Mouse (Mus musculus) embryonic stem cell, embryonic (primary cell): ENCODE results near the gene Gm28042.

Experiments
- CTCF ChIA-PET, 4 experiments: fragments of 300-600 bp in 2 of 4; fragments of 350-600 bp in 2 of 4; sonication (Branson Sonifier 250); formaldehyde crosslinking; loops; one replicate each; lab custom pipeline; 2022; ENCODE audit warnings: inconsistent platforms in 2 of 4; lab: Charles Lee
- POLR2A ChIA-PET, 4 experiments: fragments of 300-600 bp in 2 of 4; fragments of 350-600 bp in 2 of 4; sonication (Branson Sonifier 250); formaldehyde crosslinking; loops; one replicate each; lab custom pipeline; 2022; ENCODE audit warnings: antibody characterized with exemption in 4 of 4, inconsistent platforms in 1 of 4; lab: Charles Lee

The Gm28042 gene

GRCm38 (mm10) chr2:120065243-120065642 lies 38.0 kb downstream of the Gm28042 start:
- ChIA-PET CTCF (interaction anchor here (0.5 to 2.7 kb wide), 42 partner anchors 8 to 1872 kb away, joined by 3 to 18 read pairs (median 4); partner anchors contain the start of gene Mapkbp1 (in 1 of the 4)), POLR2A (interaction anchor here in 3 of 4 experiments (0.6 to 3.6 kb wide), 15 partner anchors 11 to 208 kb away, joined by 3 to 11 read pairs (median 4); partner anchors contain the start of gene Ehd4 (in 1 of the 3))

- ChIA-PET CTCF (interaction anchor here in 1 of 4 experiments (1.0 to 3.8 kb wide), 4 partner anchors 10 to 94 kb away, joined by 3 to 22 read pairs (median 10); partner anchors contain the start of gene Mapkbp1), POLR2A (interaction anchor here in 2 of 4 experiments (1.3 to 3.6 kb wide), 2 partner anchors 16 to 209 kb away, joined by 4 to 11 read pairs; no protein-coding TSS in a partner anchor)
Observed at GRCm38 (mm10) chr2:120066224-120066623, 38.9 kb downstream of the Gm28042 start.

GRCm38 (mm10) chr2:120068555-120069465 lies 41.5 kb downstream of the Gm28042 start:
- ChIA-PET CTCF (interaction anchor here (0.5 to 4.8 kb wide), 80 partner anchors 8 to 1082 kb away, joined by 3 to 30 read pairs (median 4); partner anchors contain the start of genes Mapkbp1 (in 2 of the 4), Ndufaf1 (in 1 of the 4), Pla2g4b (in 1 of the 4) and Rtf1 (in 1 of the 4)), POLR2A (interaction anchor here (0.5 to 3.2 kb wide), 26 partner anchors 9 to 1690 kb away, joined by 3 to 22 read pairs (median 4); partner anchors contain the start of genes Gm28042 (in 2 of the 4), Jmjd7 (in 2 of the 4) and Ehd4 (in 1 of the 4))

GRCm38 (mm10) chr2:120069466-120069990 lies 42.2 kb downstream of the Gm28042 start:
- CTCF ChIA-PET = interaction anchor here (0.5 to 4.8 kb wide), 55 partner anchors 7 to 1082 kb away, joined by 3 to 30 read pairs (median 5); partner anchors contain the start of genes Mapkbp1 (in 2 of the 4), Ndufaf1 (in 1 of the 4) and Rtf1 (in 1 of the 4)
- POLR2A ChIA-PET = interaction anchor here in 3 of 4 experiments (0.6 to 3.2 kb wide), 19 partner anchors 10 to 267 kb away, joined by 3 to 22 read pairs (median 3); partner anchors contain the start of genes Ehd4 (in 1 of the 3), Gm28042 (in 1 of the 3) and Jmjd7 (in 1 of the 3)

- CTCF ChIA-PET = interaction anchor here in 1 of 4 experiments (1.5 kb wide), 1 partner anchor 9 kb away, joined by 3 read pairs; no protein-coding TSS in a partner anchor
- POLR2A ChIA-PET = interaction anchor here in 1 of 4 experiments (2.2 kb wide), 1 partner anchor 10 kb away, joined by 5 read pairs; no protein-coding TSS in a partner anchor
Observed at GRCm38 (mm10) chr2:120074096-120074495, 46.8 kb downstream of the Gm28042 start.

- POLR2A ChIA-PET = interaction anchor here (0.5 to 2.2 kb wide), 38 partner anchors 9 to 777 kb away, joined by 3 to 16 read pairs (median 4); partner anchors contain the start of genes Ehd4 (in 1 of the 4), Itpka (in 1 of the 4), Mapkbp1 (in 1 of the 4) and Ndufaf1 (in 1 of the 4)
- CTCF ChIA-PET = interaction anchor here (0.6 to 2.7 kb wide), 35 partner anchors 8 to 535 kb away, joined by 3 to 22 read pairs (median 5); partner anchors contain the start of genes Mapkbp1 (in 3 of the 4) and Ehd4 (in 1 of the 4)
Observed at GRCm38 (mm10) chr2:120076076-120076705, 48.9 kb downstream of the Gm28042 start.

GRCm38 (mm10) chr2:120082416-120082815 lies 55.1 kb downstream of the Gm28042 start:
- POLR2A ChIA-PET = interaction anchor here in 3 of 4 experiments (0.6 to 4.6 kb wide), 9 partner anchors 14 to 366 kb away, joined by 3 to 22 read pairs (median 3); partner anchors contain the start of genes Ehd4 (in 1 of the 3) and Mga (in 1 of the 3)
- CTCF ChIA-PET = interaction anchor here (0.5 to 4.5 kb wide), 31 partner anchors 9 to 322 kb away, joined by 3 to 30 read pairs (median 4); partner anchors contain the start of genes Ehd4 (in 1 of the 4) and Mapkbp1 (in 1 of the 4)

GRCm38 (mm10) chr2:120084593-120085361 lies 57.5 kb downstream of the Gm28042 start:
- ChIA-PET POLR2A (interaction anchor here (0.5 to 4.6 kb wide), 24 partner anchors 8 to 320 kb away, joined by 3 to 22 read pairs (median 5); partner anchors contain the start of genes Mapkbp1 (in 2 of the 4), Ehd4 (in 1 of the 4), Ganc (in 1 of the 4) and Tmem87a (in 1 of the 4)), CTCF (interaction anchor here (0.5 to 4.5 kb wide), 38 partner anchors 9 to 251 kb away, joined by 3 to 30 read pairs (median 4); partner anchors contain the start of genes Ehd4 (in 1 of the 4) and Mapkbp1 (in 1 of the 4))

- POLR2A ChIA-PET = interaction anchor here in 3 of 4 experiments (0.5 to 3.2 kb wide), 15 partner anchors 8 to 318 kb away, joined by 3 to 16 read pairs (median 5); partner anchors contain the start of genes Ehd4 (in 1 of the 3), Ganc (in 1 of the 3) and Tmem87a (in 1 of the 3)
Observed at GRCm38 (mm10) chr2:120086038-120086437, 58.7 kb downstream of the Gm28042 start.

GRCm38 (mm10) chr2:120087391-120087790 lies 60.1 kb downstream of the Gm28042 start:
- POLR2A ChIA-PET = interaction anchor here in 2 of 4 experiments (0.7 to 3.1 kb wide), 4 partner anchors 8 to 230 kb away, joined by 3 to 15 read pairs (median 8); no protein-coding TSS in a partner anchor
- CTCF ChIA-PET = interaction anchor here (0.5 to 3.0 kb wide), 9 partner anchors 11 to 182 kb away, joined by 3 to 10 read pairs (median 3); no protein-coding TSS in a partner anchor

More at GRCm38 (mm10) chr2:120086038-120086437, 58.7 kb downstream of the Gm28042 start:
- CTCF ChIA-PET = interaction anchor here (0.5 to 4.5 kb wide), 23 partner anchors 9 to 886 kb away, joined by 3 to 30 read pairs (median 5); partner anchors contain the start of genes Ehd4 (in 1 of the 4) and Mapkbp1 (in 1 of the 4)

GRCm38 (mm10) chr2:120087897-120088296 lies 60.6 kb downstream of the Gm28042 start:
- POLR2A ChIA-PET = interaction anchor here in 1 of 4 experiments (0.7 kb wide), 1 partner anchor 9 kb away, joined by 3 read pairs; no protein-coding TSS in a partner anchor
- CTCF ChIA-PET = interaction anchor here in 1 of 4 experiments (1.5 kb wide), 1 partner anchor 181 kb away, joined by 3 read pairs; no protein-coding TSS in a partner anchor

- POLR2A ChIA-PET = interaction anchor here in 2 of 4 experiments (0.6 to 1.3 kb wide), 3 partner anchors 9 to 462 kb away, joined by 3 to 4 read pairs (median 3); no protein-coding TSS in a partner anchor
- CTCF ChIA-PET = interaction anchor here in 3 of 4 experiments (1.0 to 1.5 kb wide), 4 partner anchors 9 to 83 kb away, joined by 3 to 4 read pairs (median 3); no protein-coding TSS in a partner anchor
Observed at GRCm38 (mm10) chr2:120090979-120091378, 63.7 kb downstream of the Gm28042 start.
